Mouse (Mus musculus) ES-E14 (cell line): Measurements from ENCODE around the gene Olfr213. TPM values are rescaled to one million over a fixed set of nuclear protein-coding genes. Genes with fewer than 3 reads are reported as not detected.
A peak's percentile ranks its signal among the peaks of the same experiment; 100 is the strongest.
"Not testable (repeated sequence)": the region's sequence is repeated elsewhere in the genome, so short reads cannot be mapped to it uniquely, and the experiment has no call there.

Experiments used
- DNase-seq: peaks from one replicate; pipeline ENCODE4 v3.0.0-alpha.2; 2013; ENCODE audit warnings: low read depth, low spot score
- H3K27ac ChIP-seq: 2 replicates; pipeline ENCODE4 v1.5.1; 2012; ENCODE audit warnings: low read depth, mild to moderate bottlenecking, low read length, moderate library complexity, mixed read lengths; ENCODE audit not compliant: poor library complexity, insufficient read depth, severe bottlenecking
- H3K36me3 ChIP-seq: 2 replicates; pipeline ENCODE4 v1.6.1; 2012; ENCODE audit warnings: mild to moderate bottlenecking, low read length, moderate library complexity, mixed read lengths; ENCODE audit not compliant: control insufficient read depth, poor library complexity, insufficient read depth, severe bottlenecking
- H3K4me1 ChIP-seq, 2 experiments: fragments of 150-350 bp in 1 of 2; sonication (generic) in 1 of 2; 2 replicates each; pipeline ENCODE4 v1.6.1; 2012; ENCODE audit warnings: low read length in 2 of 2, mild to moderate bottlenecking in 1 of 2, mixed read lengths in 1 of 2; ENCODE audit not compliant: control insufficient read depth in 2 of 2, insufficient read depth in 2 of 2, poor library complexity in 1 of 2
- H3K4me3 ChIP-seq, 2 experiments: fragments of 150-350 bp in 1 of 2; sonication (generic) in 1 of 2; 2 replicates each; pipeline ENCODE4 v1.5.1; 2012; ENCODE audit warnings: low read length in 2 of 2, low read depth in 1 of 2, mild to moderate bottlenecking in 1 of 2, mixed read lengths in 1 of 2; ENCODE audit not compliant: insufficient read depth in 1 of 2, poor library complexity in 1 of 2, severe bottlenecking in 1 of 2
- H3K9ac ChIP-seq: 2 replicates; pipeline ENCODE4 v1.6.1; 2012; ENCODE audit warnings: low read depth, mild to moderate bottlenecking, low read length, mixed read lengths; ENCODE audit not compliant: poor library complexity, insufficient read depth, severe bottlenecking
- H3K9me3 ChIP-seq: fragments of 150-350 bp; sonication (generic); 2 replicates; pipeline ENCODE4 v1.6.1; 2012; ENCODE audit warnings: low read depth, mild to moderate bottlenecking, low read length; ENCODE audit not compliant: control insufficient read depth, insufficient read depth
- CHD2 ChIP-seq: IDR thresholded peaks from 2 replicates; pipeline ENCODE4 v1.6.1; 2014; ENCODE audit warnings: mild to moderate bottlenecking, low read depth, low read length, inconsistent platforms
- HCFC1 ChIP-seq: IDR thresholded peaks from 2 replicates; pipeline ENCODE4 v1.6.1; 2012; ENCODE audit warnings: low read length, inconsistent platforms, borderline replicate concordance; ENCODE audit not compliant: insufficient read depth
- MAFK ChIP-seq: IDR thresholded peaks from 2 replicates; pipeline ENCODE4 v1.6.1; 2014; ENCODE audit warnings: mild to moderate bottlenecking, low read depth, low read length, inconsistent platforms; ENCODE audit not compliant: insufficient read depth
- ZC3H11A ChIP-seq: IDR thresholded peaks from 2 replicates; pipeline ENCODE4 v1.6.1; 2012; ENCODE audit warnings: low read depth, mild to moderate bottlenecking, inconsistent platforms, low read length, borderline replicate concordance
- ZNF384 ChIP-seq: IDR thresholded peaks from 2 replicates; pipeline ENCODE4 v1.6.1; 2012; ENCODE audit warnings: low read depth, low read length, inconsistent platforms
- in situ Hi-C, 2 experiments: fragments of 600-800 bp; cut with MboI; formaldehyde crosslinking; loops; one replicate each; pipeline ENCODE4 v1.15.1; 2025; ENCODE audit warnings: low sequenced_read_pairs in 2 of 2, inconsistent platforms in 1 of 2; ENCODE audit not compliant: unreplicated experiment in 2 of 2
- total RNA-seq: library from RNA; depleted of rRNA; stranded (reverse); fragments of 300-350 nt; gene quantifications from 2 replicates; pipeline ENCODE4 v1.2.3, GENCODE M21; 2012

The Olfr213 gene
- total RNA-seq, 1 experiment, result not detected

- DNase-seq, result no peak
- TF ChIP-seq MAFK (peak; percentile 95), HCFC1 (no peak)
Observed at GRCm38 (mm10) chr6:116514832-116515231, 23.4 kb upstream of the Olfr213 start.

DNA sequence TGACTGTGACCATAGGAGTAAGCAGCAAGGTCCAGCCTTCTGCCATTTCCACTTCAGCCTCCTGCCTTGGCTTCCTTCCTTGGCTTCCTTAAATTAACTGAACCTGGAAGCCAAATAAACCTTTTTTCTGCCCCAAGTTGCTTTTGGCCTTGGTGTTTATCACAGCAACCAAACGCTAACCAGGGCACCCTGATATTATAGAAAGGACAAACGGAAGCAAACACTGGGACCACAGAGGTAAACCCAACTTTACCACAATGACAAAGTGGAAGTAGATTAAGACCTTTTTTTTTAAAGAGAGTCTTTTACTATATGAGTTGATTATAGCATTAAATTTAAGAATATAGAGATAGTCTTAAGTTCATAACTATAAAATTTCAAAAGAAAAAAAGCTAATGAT, 4.2 kb downstream of the Olfr213 start:
- Histone ChIP-seq H3K4me3 (no peak overlapping the region), H3K9me3 (no peaks in the 10 kb centered on the region), H3K4me1 (no peaks in the 10 kb centered on the region), H3K27ac (no peak overlapping the region), H3K9ac (no peak overlapping the region), H3K36me3 (no peaks in the 10 kb centered on the region)
- in situ Hi-C loops, result no loop called here
- TF ChIP-seq ZC3H11A, result no peak
- no peak for TF ChIP-seq HCFC1
- no peak for TF ChIP-seq CHD2
- TF ChIP-seq ZNF384, result no peak
- TF ChIP-seq MAFK, result no peak
- no peak for DNase-seq

More at GRCm38 (mm10) chr6:116514832-116515231, 23.4 kb upstream of the Olfr213 start:
- Histone ChIP-seq H3K9me3 (no peaks in the 10 kb centered on the region), H3K4me3 (no peak overlapping the region), H3K4me1 (no peaks in the 10 kb centered on the region), H3K9ac (no peak overlapping the region), H3K36me3 (no peaks in the 10 kb centered on the region), H3K27ac (no peak overlapping the region)
- in situ Hi-C loops, result no loop called here

DNA sequence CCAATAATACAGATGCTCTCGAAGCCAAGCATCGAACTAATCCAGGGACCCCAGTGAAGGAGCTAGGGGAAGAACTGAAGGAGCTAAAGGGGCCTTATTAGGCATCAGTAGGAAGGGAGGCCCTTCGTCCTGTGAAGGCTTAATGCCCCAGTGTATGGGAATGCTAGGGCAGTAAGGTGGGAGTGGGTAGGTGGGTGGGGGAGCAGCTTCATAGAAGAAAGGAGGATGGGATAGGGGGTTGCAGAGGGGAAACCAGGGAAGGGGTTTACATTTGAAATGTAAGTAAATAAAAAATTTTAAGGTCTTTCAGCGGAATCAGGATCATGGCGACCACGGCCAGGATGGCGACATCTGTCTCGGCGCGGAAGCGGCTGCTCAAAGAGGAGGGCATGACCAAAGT, 12.6 kb downstream of the Olfr213 start, which contains the start of gene Gm5580:
TSS of gene Gm5580 (plus strand) at position 301 of the 400 bp plus-strand sequence.
- not testable (repeated sequence) for H3K9ac ChIP-seq, H3K27ac ChIP-seq, H3K9me3 ChIP-seq, DNase-seq, H3K4me3 ChIP-seq, H3K4me1 ChIP-seq, H3K36me3 ChIP-seq
- in situ Hi-C loops, result loop anchor here (25.0 kb wide), 1 partner anchor 264 kb away; no protein-coding TSS in a partner anchor

DNA sequence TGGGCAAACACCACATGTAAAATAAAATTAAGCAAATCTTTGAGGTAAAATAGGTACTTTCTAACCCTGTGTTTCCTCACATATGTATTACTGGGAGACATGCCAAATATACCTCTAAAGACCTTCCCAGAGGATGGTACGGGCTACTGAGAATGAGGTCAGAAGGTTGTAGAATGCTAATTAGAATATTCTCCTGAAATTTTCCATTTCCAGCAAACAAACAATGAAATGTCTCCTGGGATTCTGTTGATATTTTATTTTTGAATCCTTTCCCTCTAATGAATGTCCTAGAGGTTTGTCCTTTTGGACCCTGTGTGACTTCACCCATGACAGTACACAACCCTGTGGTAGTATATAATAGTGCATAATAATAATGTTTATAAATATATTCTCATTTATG, 15.7 kb downstream of the Olfr213 start, which contains the start of gene Olfr214:
TSS of gene Olfr214 (plus strand) at position 301 of the 400 bp plus-strand sequence.
- Histone ChIP-seq H3K9me3 (no peaks in the 10 kb centered on the region), H3K4me1 (no peaks in the 10 kb centered on the region), H3K4me3 (no peak within 1 kb of the TSS), H3K36me3 (no peaks in the 10 kb centered on the region), H3K9ac (no peak within 1 kb of the TSS), H3K27ac (no peak within 1 kb of the TSS)
- DNase-seq, result no peak
- in situ Hi-C loops, result loop anchor here (25.0 kb wide), 1 partner anchor 267 kb away; no protein-coding TSS in a partner anchor
- TF ChIP-seq ZC3H11A (no peak), MAFK (no peak), HCFC1 (no peak), CHD2 (no peak), ZNF384 (no peak)

DNA sequence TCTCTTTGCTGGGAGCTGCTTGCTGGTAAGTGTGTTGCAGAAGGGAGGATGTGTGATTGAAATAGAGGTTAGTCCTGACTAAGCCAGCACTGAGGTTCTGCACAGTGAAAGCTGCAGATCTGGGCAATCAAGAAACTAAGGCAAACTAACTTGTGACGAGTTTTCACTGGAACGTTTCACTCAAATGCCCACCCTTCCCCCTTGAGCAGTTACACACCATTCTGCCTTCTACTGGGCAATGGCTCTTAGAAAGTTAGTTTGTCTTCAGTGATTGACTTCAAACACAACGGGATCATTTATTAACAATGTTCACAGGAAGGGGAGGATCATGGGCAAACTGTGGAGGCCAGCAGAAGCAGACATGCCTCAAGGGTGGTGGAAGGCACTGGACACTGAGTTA, 16.7 kb downstream of the Olfr213 start:
- Histone ChIP-seq H3K4me1 (no peaks in the 10 kb centered on the region), H3K36me3 (no peaks in the 10 kb centered on the region), H3K9me3 (no peaks in the 10 kb centered on the region), H3K9ac (no peak overlapping the region), H3K4me3 (no peak overlapping the region), H3K27ac (no peak overlapping the region)
- in situ Hi-C loops, result loop anchor here (25.0 kb wide), 1 partner anchor 268 kb away; no protein-coding TSS in a partner anchor
- TF ChIP-seq MAFK (no peak), CHD2 (no peak), HCFC1 (no peak), ZC3H11A (no peak), ZNF384 (no peak)
- DNase-seq, result no peak
